Mouse (Mus musculus) forebrain, postnatal 0 days (tissue): Measurements from ENCODE around the gene Ucn3. TPM values are rescaled to one million over a fixed set of nuclear protein-coding genes. Genes with fewer than 3 reads are reported as not detected.

ENCODE experiments used
- ATAC-seq: fragments of 200-750 bp; cut with Nextera tagmentation; 2 replicates; pipeline ENCODE4 v1.8.0; 2017; ENCODE audit warnings: mild to moderate bottlenecking, moderate library complexity
- DNase-seq: peaks from one replicate; pipeline ENCODE4 v3.0.0-alpha.2; 2015
- H3K27ac ChIP-seq: fragments of 300-500 bp; sonication (generic); 2 replicates; pipeline ENCODE4 v1.5.1; 2014; ENCODE audit warnings: low read depth, mild to moderate bottlenecking, antibody characterized with exemption, low read length, moderate library complexity, mixed read lengths
- H3K27me3 ChIP-seq: fragments of 300-500 bp; sonication (generic); 2 replicates; pipeline ENCODE4 v1.6.1; 2014; ENCODE audit warnings: mild to moderate bottlenecking, low read length, mixed read lengths; ENCODE audit not compliant: insufficient read depth
- H3K36me3 ChIP-seq: fragments of 300-500 bp; sonication (generic); 2 replicates; pipeline ENCODE4 v1.6.1; 2014; ENCODE audit warnings: mild to moderate bottlenecking, moderate library complexity; ENCODE audit not compliant: insufficient read depth
- H3K4me1 ChIP-seq: fragments of 300-500 bp; sonication (generic); 2 replicates; pipeline ENCODE4 v1.6.1; 2014; ENCODE audit warnings: antibody characterized with exemption; ENCODE audit not compliant: insufficient read depth
- H3K4me2 ChIP-seq: fragments of 300-500 bp; sonication (generic); 2 replicates; pipeline ENCODE4 v1.6.1; 2014; ENCODE audit warnings: low read depth, mild to moderate bottlenecking, moderate library complexity
- H3K4me3 ChIP-seq: fragments of 300-500 bp; sonication (generic); 2 replicates; pipeline ENCODE4 v1.5.1; 2014; ENCODE audit warnings: low read depth, low read length, mixed read lengths
- H3K9ac ChIP-seq: fragments of 300-500 bp; sonication (generic); 2 replicates; pipeline ENCODE4 v1.6.1; 2014; ENCODE audit warnings: mild to moderate bottlenecking
- H3K9me3 ChIP-seq: fragments of 300-500 bp; sonication (generic); 2 replicates; pipeline ENCODE4 v1.6.1; 2016; ENCODE audit warnings: low read length
- CTCF ChIP-seq: sonication (generic); IDR thresholded peaks from 2 replicates; pipeline ENCODE4 v1.5.1; 2016; ENCODE audit warnings: antibody characterized with exemption, control low read depth, low read depth
- WGBS: fragments of 180-500 bp; shearing (Covaris S2); extraction: QIAGEN DNeasy Blood & Tissue Kit; methylation state at CpG from one replicate; pipeline ENCODE4 v1.1.7; 2014; 5-methylcytosine and 5-hydroxymethylcytosine counted together
- polyA plus RNA-seq: library from polyadenylated mRNA; unstranded; fragments of >200 nt; fragmentation: Nextera tagmentation; extraction: Ambion mirVana; gene quantifications from 2 replicates; pipeline ENCODE4 v1.2.1, GENCODE M21; 2015
- total RNA-seq: library from RNA; depleted of rRNA; stranded (reverse); fragments of >200 nt; gene quantifications from 2 replicates; pipeline ENCODE4 v1.2.3, GENCODE M21; 2014; rRNA removed

Gene Ucn3
- total RNA-seq (0.38 and 0.57 TPM in 2 replicates), polyA plus RNA-seq (0.68 and 0.77 TPM in 2 replicates)

DNA sequence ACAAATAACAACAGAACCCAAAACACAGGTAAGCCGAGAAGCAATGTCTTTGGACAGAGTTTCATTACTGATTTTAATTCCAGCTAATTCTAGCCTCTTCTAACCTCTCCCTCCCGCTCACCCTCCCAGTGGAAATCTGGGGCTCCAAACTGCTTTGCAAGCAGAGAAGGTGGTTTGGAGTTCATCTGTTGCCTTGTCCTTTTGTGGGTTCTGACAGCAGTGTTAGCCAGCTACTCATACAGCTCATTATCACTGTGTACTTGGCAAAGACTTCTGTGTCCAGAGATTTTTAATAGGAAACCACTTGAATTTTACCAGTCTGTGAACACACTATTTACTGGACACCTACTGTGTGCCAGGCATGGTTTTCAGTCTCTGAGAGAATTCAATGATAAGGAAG, at the start of gene Ucn3:
Gene Ucn3, minus strand, starts transcription at position 101 of the 400 bp plus-strand sequence.
- no peaks in the 10 kb centered on the region for H3K36me3 ChIP-seq
- ATAC-seq (no peak), DNase-seq (no peak)
- H3K4me3 ChIP-seq = no peak within 1 kb of the TSS
- TF ChIP-seq CTCF = no peak
- 58% methylated on average over 2 of the region's 2 CpGs for WGBS
- no peak within 1 kb of the TSS for H3K9ac ChIP-seq
- H3K9me3 ChIP-seq = no peaks in the 10 kb centered on the region
- no peak within 1 kb of the TSS for H3K27ac ChIP-seq
- no peaks in the 10 kb centered on the region for H3K4me1 ChIP-seq
- H3K4me2 ChIP-seq = no peak within 1 kb of the TSS
- no peaks in the 10 kb centered on the region for H3K27me3 ChIP-seq

- H3K27ac ChIP-seq = no peak overlapping the region
- H3K9me3 ChIP-seq = no peaks in the 10 kb centered on the region
- DNase-seq (no peak), ATAC-seq (no peak)
- no peak overlapping the region for H3K4me3 ChIP-seq
- no peak overlapping the region for H3K4me2 ChIP-seq
- H3K27me3 ChIP-seq = no peaks in the 10 kb centered on the region
- H3K36me3 ChIP-seq = no peaks in the 10 kb centered on the region
- no peak for TF ChIP-seq CTCF
- no peaks in the 10 kb centered on the region for H3K4me1 ChIP-seq
- no peak overlapping the region for H3K9ac ChIP-seq
Measured at GRCm38 (mm10) chr13:3992081-3992480, 46.9 kb upstream of the Ucn3 start.

GRCm38 (mm10) chr13:3968849-3969248, 23.7 kb upstream of the Ucn3 start:
- H3K4me3 ChIP-seq = no peak overlapping the region
- ATAC-seq = no peak
- no peak overlapping the region for H3K9ac ChIP-seq
- 93% methylated on average over 4 of the region's 4 CpGs for WGBS
- H3K9me3 ChIP-seq = no peaks in the 10 kb centered on the region
- no peaks in the 10 kb centered on the region for H3K4me1 ChIP-seq
- no peaks in the 10 kb centered on the region for H3K36me3 ChIP-seq
- H3K4me2 ChIP-seq = no peak overlapping the region
- no peaks in the 10 kb centered on the region for H3K27me3 ChIP-seq
- no peak overlapping the region for H3K27ac ChIP-seq
- no peak for DNase-seq
- TF ChIP-seq CTCF = no peak

DNA sequence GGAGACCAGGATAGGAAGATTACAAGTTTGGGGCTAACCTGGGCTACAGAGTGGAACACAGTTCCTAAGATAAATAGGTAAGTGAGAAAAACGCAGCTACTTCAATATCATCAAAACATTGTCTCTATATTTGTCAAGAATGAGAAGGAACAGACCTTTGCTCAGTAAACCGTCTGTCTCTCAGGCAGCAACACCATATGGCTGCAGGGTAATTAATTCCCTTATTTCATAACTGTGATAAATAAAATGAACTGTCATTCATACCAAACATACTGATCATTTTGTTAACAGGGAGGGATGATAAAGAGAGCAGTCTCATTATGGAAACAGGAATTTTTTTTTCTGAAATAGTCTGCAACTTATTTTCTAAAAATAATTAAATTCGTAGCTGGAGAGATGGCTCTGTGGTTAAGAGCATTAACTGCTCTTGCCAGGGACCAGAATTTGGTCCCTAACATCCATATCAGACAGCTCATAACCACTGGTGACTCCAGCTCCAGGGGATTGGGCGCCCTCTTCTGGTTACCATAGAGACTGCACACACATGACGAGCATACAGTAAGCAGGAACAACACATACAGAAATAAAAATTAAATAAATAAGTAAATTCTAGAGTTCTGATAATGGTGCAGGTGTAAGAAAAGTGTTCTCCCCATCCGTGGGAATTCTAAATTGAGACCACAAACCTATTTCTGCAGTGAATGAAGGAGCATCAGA, 6.2 kb upstream of the Ucn3 start:
- Histone ChIP-seq H3K36me3 (no peaks in the 10 kb centered on the region), H3K4me1 (no peaks in the 10 kb centered on the region), H3K4me2 (no peak overlapping the region), H3K27me3 (no peaks in the 10 kb centered on the region), H3K9ac (no peak overlapping the region), H3K27ac (no peak overlapping the region), H3K9me3 (no peaks in the 10 kb centered on the region), H3K4me3 (no peak overlapping the region)
- no peak; the same call in 1 of the 2 replicates for TF ChIP-seq CTCF
- 70% methylated on average over 6 of the region's 6 CpGs for WGBS
- DNase-seq = peak; percentile 1
- ATAC-seq = peak; percentile 56; the same call in 1 of the 2 replicates

DNA sequence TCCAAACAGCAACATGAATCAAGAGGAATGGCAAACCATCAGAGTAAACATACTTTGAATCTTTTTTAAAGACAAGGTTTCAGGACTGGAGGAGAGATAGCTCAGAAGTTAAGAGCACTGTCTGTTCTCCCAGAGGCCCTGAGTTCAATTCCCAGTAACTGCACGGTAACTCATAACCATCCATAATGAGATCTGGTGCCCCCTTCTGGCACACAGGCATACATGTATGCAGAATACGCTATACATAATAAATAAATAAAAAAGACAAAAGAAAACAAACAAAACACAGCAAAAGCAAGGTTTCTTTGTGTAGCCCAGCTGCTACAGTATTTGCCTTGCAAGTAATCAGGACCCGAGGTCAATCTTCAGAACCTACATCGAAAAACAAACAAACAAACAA, 4.3 kb upstream of the Ucn3 start:
- DNase-seq (no peak), ATAC-seq (no peak)
- WGBS = 93% methylated on average over 4 of the region's 4 CpGs
- no peaks in the 10 kb centered on the region for H3K9me3 ChIP-seq
- no peaks in the 10 kb centered on the region for H3K36me3 ChIP-seq
- no peaks in the 10 kb centered on the region for H3K27me3 ChIP-seq
- TF ChIP-seq CTCF = no peak
- H3K4me3 ChIP-seq = no peak overlapping the region
- no peak overlapping the region for H3K4me2 ChIP-seq
- H3K27ac ChIP-seq = no peak overlapping the region
- H3K9ac ChIP-seq = no peak overlapping the region
- H3K4me1 ChIP-seq = no peaks in the 10 kb centered on the region

DNA sequence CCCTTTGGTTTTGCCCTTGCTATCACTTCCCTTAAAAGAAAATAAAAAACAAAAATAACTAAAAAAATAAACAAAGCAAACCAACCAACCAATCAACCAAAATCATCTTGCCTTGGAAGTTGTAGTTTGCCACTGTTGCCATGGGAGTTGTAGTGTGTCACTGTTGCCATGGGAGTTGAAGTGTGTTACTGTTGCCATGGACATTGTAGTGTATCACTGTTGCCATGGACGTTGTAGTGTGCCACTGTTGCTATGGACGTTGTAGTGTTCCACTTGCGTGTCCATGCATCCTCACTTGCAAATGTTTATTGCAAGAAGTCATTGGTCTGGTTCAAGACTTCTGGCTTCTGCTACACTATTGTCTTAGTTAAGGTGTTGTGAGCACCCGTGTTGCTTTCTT, 2.1 kb upstream of the Ucn3 start:
- ATAC-seq (peak; percentile 82), DNase-seq (peak; percentile 2)
- H3K4me2 ChIP-seq = no peak overlapping the region
- H3K4me3 ChIP-seq = no peak overlapping the region
- WGBS = 94% methylated on average over 4 of the region's 4 CpGs
- no peaks in the 10 kb centered on the region for H3K4me1 ChIP-seq
- H3K27ac ChIP-seq = no peak overlapping the region
- no peak for TF ChIP-seq CTCF
- H3K27me3 ChIP-seq = no peaks in the 10 kb centered on the region
- H3K9ac ChIP-seq = no peak overlapping the region
- H3K36me3 ChIP-seq = no peaks in the 10 kb centered on the region
- no peaks in the 10 kb centered on the region for H3K9me3 ChIP-seq

GRCm38 (mm10) chr13:3944699-3945098, 450 bp downstream of the Ucn3 start:
- Histone ChIP-seq H3K4me3 (no peak overlapping the region), H3K4me2 (no peak overlapping the region), H3K36me3 (no peaks in the 10 kb centered on the region), H3K27me3 (no peaks in the 10 kb centered on the region), H3K4me1 (no peaks in the 10 kb centered on the region), H3K9me3 (no peaks in the 10 kb centered on the region), H3K9ac (no peak overlapping the region), H3K27ac (no peak overlapping the region)
- DNase-seq (no peak), ATAC-seq (no peak)
- no peak for TF ChIP-seq CTCF
- 81% methylated on average over 7 of the region's 7 CpGs for WGBS
